Mouse (Mus musculus): ENCODE results near the gene Ip6k3. TPM values are rescaled to one million over a fixed set of nuclear protein-coding genes. Genes with fewer than 3 reads are reported as not detected.

Ip6k3 gene
- polyA plus RNA-seq, 1 experiment from 2014 or later: not detected

DNA sequence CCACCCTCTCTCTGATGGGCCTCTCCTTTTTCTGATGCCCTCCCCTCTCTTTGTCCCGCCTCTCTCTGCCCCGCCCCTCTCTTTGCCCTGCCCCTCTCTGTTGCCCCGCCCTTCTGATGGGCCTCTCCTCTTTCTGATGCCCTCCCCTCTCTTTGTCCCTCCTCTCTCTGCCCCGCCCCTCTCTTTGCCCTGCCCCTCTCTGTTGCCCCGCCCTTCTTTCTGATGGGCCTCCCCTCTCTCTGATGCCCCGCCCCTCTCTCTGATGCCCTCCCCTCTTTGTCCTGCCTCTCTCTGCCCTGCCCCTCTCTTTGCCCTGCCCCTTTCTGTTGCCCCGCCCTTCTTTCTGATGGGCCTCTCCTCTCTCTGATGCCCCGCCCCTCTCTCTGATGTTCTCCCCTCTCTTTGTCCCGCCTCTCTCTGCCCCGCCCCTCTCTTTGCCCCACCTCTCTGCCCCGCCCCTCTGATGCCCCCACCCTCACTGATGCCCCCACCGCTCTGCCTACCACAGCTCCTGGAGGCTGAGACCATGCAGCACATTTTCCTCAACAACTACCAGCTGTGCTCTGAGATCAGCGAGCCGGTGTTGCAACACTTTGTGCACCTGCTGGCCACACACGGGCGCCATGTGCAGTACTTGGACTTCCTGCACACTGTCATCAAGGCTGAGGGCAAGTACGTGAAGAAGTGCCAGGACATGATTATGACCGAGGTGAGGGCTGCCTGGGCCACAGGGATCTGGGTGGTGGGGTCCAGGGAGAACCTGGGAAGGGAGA lies 61.7 kb downstream of the Ip6k3 start:
- H3K9me3 ChIP-seq (replicated peaks): no peaks in the 10 kb centered on the region
- H3K4me1 ChIP-seq: peaks cover 28% of the 10 kb centered on the region
- peaks cover 22% of the 10 kb centered on the region for H3K36me3 ChIP-seq
- H3K4me3 ChIP-seq: no peak overlapping the region
- H3K27ac ChIP-seq: no peak overlapping the region
- WGBS: 65% methylated on average over 18 of the region's 18 CpGs
- DNase-seq (ENCODE audit: low spot score): no peak
- no peaks in the 10 kb centered on the region for H3K27me3 ChIP-seq (ENCODE audit: low read depth, poor library complexity, severe bottlenecking)

GRCm38 (mm10) chr17:27101675-27102074 lies 65.9 kb downstream of the Ip6k3 start:
- Histone ChIP-seq H3K36me3 (peaks cover 22% of the 10 kb centered on the region), H3K4me1 (peaks cover 52% of the 10 kb centered on the region), H3K27me3 (ENCODE audit: low read depth, poor library complexity, severe bottlenecking) (no peaks in the 10 kb centered on the region), H3K4me3 (no peak overlapping the region), H3K27ac (peak overlapping the region; percentile 31; the same call in 1 of the 2 replicates), H3K9me3 (replicated peaks) (no peaks in the 10 kb centered on the region)
- 74% methylated on average over 5 of the region's 5 CpGs for WGBS
- no peak for DNase-seq (ENCODE audit: low spot score)

DNA sequence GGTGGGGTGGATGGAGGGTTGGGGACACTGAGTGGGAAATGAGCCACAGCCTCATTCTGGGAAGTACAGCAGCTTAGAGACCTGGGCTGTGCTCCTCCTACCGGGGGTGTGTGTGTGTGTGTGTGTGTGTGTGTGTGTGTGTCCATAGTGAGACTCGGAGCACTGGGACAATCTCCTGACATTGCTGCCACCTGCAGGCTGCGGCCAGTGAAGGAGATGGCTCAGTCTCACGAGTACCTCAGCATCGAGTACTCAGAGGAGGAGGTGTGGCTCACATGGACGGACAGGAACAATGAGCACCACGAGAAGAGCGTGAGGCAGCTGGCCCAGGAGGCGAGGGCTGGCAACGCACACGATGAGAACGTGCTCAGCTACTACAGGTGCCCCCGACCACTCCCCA lies 71.9 kb downstream of the Ip6k3 start:
- no peak for DNase-seq (ENCODE audit: low spot score)
- no peak overlapping the region for H3K4me3 ChIP-seq
- WGBS: 47% methylated on average over 13 of the region's 13 CpGs
- peaks cover 35% of the 10 kb centered on the region for H3K36me3 ChIP-seq
- no peak overlapping the region for H3K27ac ChIP-seq
- no peaks in the 10 kb centered on the region for H3K27me3 ChIP-seq (ENCODE audit: low read depth, poor library complexity, severe bottlenecking)
- H3K4me1 ChIP-seq: peaks cover 22% of the 10 kb centered on the region
- no peaks in the 10 kb centered on the region for H3K9me3 ChIP-seq (replicated peaks)

Other genes starting within 250 kb of the Ip6k3 start
- 3.5 and 5.0 TPM in 2 replicates for gene Phf1, start 234.7 kb downstream of the Ip6k3 start, polyA plus RNA-seq (2016; fragmentation: Nextera tagmentation; extraction: Ambion mirVana)
- gene Cuta, start 228.2 kb downstream of the Ip6k3 start, polyA plus RNA-seq (2016; fragmentation: Nextera tagmentation; extraction: Ambion mirVana): 184 and 188 TPM in 2 replicates
- 2.8 and 3.1 TPM in 2 replicates for gene Syngap1, start 226.5 kb downstream of the Ip6k3 start, polyA plus RNA-seq (2016; fragmentation: Nextera tagmentation; extraction: Ambion mirVana)
- 20.6 and 22.0 TPM in 2 replicates for gene Zbtb9, start 194.6 kb downstream of the Ip6k3 start, polyA plus RNA-seq (2016; fragmentation: Nextera tagmentation; extraction: Ambion mirVana)
- gene Bak1, start 138.8 kb downstream of the Ip6k3 start, polyA plus RNA-seq (2016; fragmentation: Nextera tagmentation; extraction: Ambion mirVana): 3.7 and 4.6 TPM in 2 replicates
- gene Itpr3, start 110.5 kb downstream of the Ip6k3 start, polyA plus RNA-seq (2016; fragmentation: Nextera tagmentation; extraction: Ambion mirVana): 4.3 and 4.8 TPM in 2 replicates
- gene Uqcc2, start 33.9 kb downstream of the Ip6k3 start, polyA plus RNA-seq (2016; fragmentation: Nextera tagmentation; extraction: Ambion mirVana): 400 and 433 TPM in 2 replicates
- gene Lemd2, start 36.7 kb upstream of the Ip6k3 start, polyA plus RNA-seq (2016; fragmentation: Nextera tagmentation; extraction: Ambion mirVana): 17.9 and 20.2 TPM in 2 replicates